Mouse (Mus musculus) E14TG2a.4 (cell line): ENCODE data around the gene Reg3a.

ENCODE experiments used
- H3K27me3 ChIP-seq: 2 replicates; pipeline ENCODE4 v1.6.1; 2014; ENCODE audit warnings: low read length, control low read depth; ENCODE audit not compliant: insufficient read depth
- H3K36me3 ChIP-seq: 2 replicates; pipeline ENCODE4 v1.6.1; 2014; ENCODE audit warnings: low read length, control low read depth; ENCODE audit not compliant: insufficient read depth
- H3K4me1 ChIP-seq: replicated peaks from 2 replicates; pipeline ENCODE4 v1.6.1; 2014; ENCODE audit warnings: low read depth, low read length, control low read depth
- H3K4me3 ChIP-seq: replicated peaks from 2 replicates; pipeline ENCODE4 v1.5.1; 2014; ENCODE audit warnings: mild to moderate bottlenecking, low read length
- H3K9me3 ChIP-seq: 2 replicates; pipeline ENCODE4 v1.6.1; 2014; ENCODE audit warnings: low read length, control low read depth
- CTCF ChIP-seq: conservative IDR thresholded peaks from 2 replicates; pipeline ENCODE4 v1.5.1; 2014; ENCODE audit warnings: low read length
- NANOG ChIP-seq: IDR thresholded peaks from 2 replicates; pipeline ENCODE4 v1.6.1; 2014; ENCODE audit warnings: borderline replicate concordance, low read length, mixed read lengths
- POU5F1 ChIP-seq: IDR thresholded peaks from 2 replicates; pipeline ENCODE4 v1.6.1; 2014; ENCODE audit warnings: low read length, borderline replicate concordance

The Reg3a gene

GRCm38 (mm10) chr6:78425497-78425896, 45.0 kb downstream of the Reg3a start:
- Histone ChIP-seq H3K36me3 (no peaks in the 10 kb centered on the region), H3K4me3 (no peak overlapping the region)
- TF ChIP-seq CTCF (no peak), POU5F1 (no peak), NANOG (no peak)

More at GRCm38 (mm10) chr6:78425497-78425896, 45.0 kb downstream of the Reg3a start:
- no peaks in the 10 kb centered on the region for H3K4me1 ChIP-seq
- no peaks in the 10 kb centered on the region for H3K27me3 ChIP-seq
- peaks cover 5% of the 10 kb centered on the region; the same call in 1 of the 2 replicates for H3K9me3 ChIP-seq
